In genomic region chrX:135087068-135087579, GRCm38 (mm10) we compare ENCODE assay signal across 8 mouse cellular contexts.
A peak's percentile ranks its signal among the peaks of the same experiment; 100 is the strongest.
DNase-seq lines count a peak whose midpoint lies in the region; ATAC-seq and TF ChIP-seq lines count a peak whose summit lies in the region.
"Not testable (repeated sequence)": the region's sequence is repeated elsewhere in the genome, so short reads cannot be mapped to it uniquely, and the experiment has no call there.

No protein-coding gene starts in this region.

- not testable (repeated sequence) for H3K4me3 ChIP-seq in liver, adult 2 months (ENCODE audit: insufficient read depth, low read depth, low read length)

- ATAC-seq in granulocyte monocyte progenitor cell, adult 5-6 weeks (replicated peaks; ENCODE audit: poor library complexity, severe bottlenecking) = peak; percentile 75

- H3K79me2 ChIP-seq in liver, adult 2 months (ENCODE audit: control insufficient read depth, insufficient read depth, low read length) = not testable (repeated sequence)

- DNase-seq in ES-CJ7 (ENCODE audit: low read depth, low spot score) = peak; percentile 75
- DNase-seq in brain, embryonic 14.5 days (ENCODE audit: low read depth) = peak; percentile 16
- peak; percentile 5 to 50 for DNase-seq in kidney, adult 8-10 months
- peak; percentile 25 for DNase-seq in liver, adult 2 months (ENCODE audit: extremely low read depth, low read depth, low spot score)
- DNase-seq in lung, postnatal 36 days = peak; percentile 71
- peak; percentile 46 for DNase-seq in ovary, postnatal 14 days (ENCODE audit: low spot score)
- DNase-seq in urinary bladder, postnatal 25 days (ENCODE audit: low spot score) = peak; percentile 13

- 29% methylated on average over 5 of the region's 7 CpGs for WGBS in liver, adult 2 months

- TF ChIP-seq POLR2A in brain, embryonic 14.5 days (IDR thresholded peaks at IDR 0.05; ENCODE audit: borderline replicate concordance, extremely low read depth, insufficient read depth, insufficient read length, poor library complexity, severe bottlenecking); liver, adult 2 months (IDR thresholded peaks at IDR 0.05; ENCODE audit: extremely low read depth, insufficient read depth, low read length): not testable (repeated sequence)

- H3K9ac ChIP-seq in liver, adult 2 months (ENCODE audit: low read depth, low read length) = not testable (repeated sequence)

- not testable (repeated sequence) for TF ChIP-seq CTCF in brain, embryonic 14.5 days (IDR thresholded peaks at IDR 0.05; ENCODE audit: borderline replicate concordance, extremely low read depth, insufficient read depth, insufficient read length); liver, adult 2 months (IDR thresholded peaks at IDR 0.05; ENCODE audit: low read depth, low read length)

- H3K4me1 ChIP-seq in liver, adult 2 months (ENCODE audit: control insufficient read depth, insufficient read depth, low read length) = not testable (repeated sequence)

- H3K27ac ChIP-seq in liver, adult 2 months (replicated peaks; ENCODE audit: insufficient read depth, low read depth, low read length) = not testable (repeated sequence)

- H3K27me3 ChIP-seq in liver, adult 2 months (ENCODE audit: control insufficient read depth, insufficient read depth, low read length) = not testable (repeated sequence)

- not testable (repeated sequence) for H3K36me3 ChIP-seq in liver, adult 2 months (ENCODE audit: control insufficient read depth, insufficient read depth, low read length)

Comparison
In these comparisons a context has a peak if more than half of its experiments do, and no peak if none do; other contexts are left out.
1. DNase-seq: peak in every context shown above with its lines; median percentile 75 in ES-CJ7; 71 in lung, postnatal 36 days; 46 in ovary, postnatal 14 days; 28 in kidney, adult 8-10 months; 25 in liver, adult 2 months; 16 in brain, embryonic 14.5 days; 13 in urinary bladder, postnatal 25 days.